ENCODE assay signal across 10 mouse cellular contexts in the genomic region with DNA sequence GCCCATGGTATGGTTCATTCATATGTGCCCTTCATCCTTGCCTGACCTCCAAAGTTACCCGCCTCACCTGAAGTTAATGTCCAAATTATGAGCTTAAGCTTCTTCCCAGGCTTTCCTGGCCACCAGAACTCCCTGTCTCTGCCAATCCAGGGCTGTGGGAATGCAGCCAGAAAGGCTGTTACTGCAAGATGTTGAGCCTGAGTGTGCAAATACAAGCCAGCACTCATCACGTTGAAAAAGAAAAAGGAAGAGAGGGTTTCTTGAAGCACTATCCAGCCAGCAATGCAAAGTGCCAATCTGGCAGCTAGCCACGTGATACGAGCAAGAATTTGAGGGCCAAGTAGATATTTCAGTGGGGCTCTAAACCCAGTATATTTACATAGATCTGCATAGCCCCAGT.
DNase-seq lines count a peak whose midpoint lies in the region; ATAC-seq lines count a peak whose summit lies in the region.
"Had no signal": no experiment of that assay in that cellular context is flagged by ENCODE, and none has a peak within 500 bp of the region (broad histone marks: within the 10 kb centered on the region; RNA-seq: fewer than 3 reads in every experiment).

No protein-coding gene starts in this region.

- H3K4me3 ChIP-seq in forebrain, embryonic 13.5 days = no peak overlapping the region
- H3K4me3 ChIP-seq in forebrain, embryonic 10.5 days = no peak overlapping the region
- no peak overlapping the region for H3K4me3 ChIP-seq in neural tube, embryonic 13.5 days
- no peak overlapping the region for H3K4me3 ChIP-seq in neural tube, embryonic 15.5 days (replicated peaks)
- no peak overlapping the region for H3K4me3 ChIP-seq in limb, embryonic 10.5 days

- no peaks in the 10 kb centered on the region for H3K9me3 ChIP-seq in forebrain, embryonic 13.5 days (replicated peaks)
- no peaks in the 10 kb centered on the region for H3K9me3 ChIP-seq in forebrain, embryonic 10.5 days
- no peaks in the 10 kb centered on the region for H3K9me3 ChIP-seq in neural tube, embryonic 13.5 days
- no peaks in the 10 kb centered on the region for H3K9me3 ChIP-seq in neural tube, embryonic 15.5 days (replicated peaks)
- H3K9me3 ChIP-seq in limb, embryonic 10.5 days (replicated peaks) = no peaks in the 10 kb centered on the region

- no peak overlapping the region for H3K4me2 ChIP-seq in forebrain, embryonic 13.5 days
- no peak overlapping the region for H3K4me2 ChIP-seq in neural tube, embryonic 13.5 days
- H3K4me2 ChIP-seq in neural tube, embryonic 15.5 days = no peak overlapping the region

- peaks cover 64% of the 10 kb centered on the region for H3K27me3 ChIP-seq in forebrain, embryonic 13.5 days
- peaks cover 98% of the 10 kb centered on the region for H3K27me3 ChIP-seq in forebrain, embryonic 10.5 days (ENCODE audit: poor library complexity, severe bottlenecking)
- H3K27me3 ChIP-seq in neural tube, embryonic 13.5 days = no peaks in the 10 kb centered on the region
- no peaks in the 10 kb centered on the region for H3K27me3 ChIP-seq in neural tube, embryonic 15.5 days (replicated peaks)
- H3K27me3 ChIP-seq in limb, embryonic 10.5 days (ENCODE audit: low read depth, poor library complexity, severe bottlenecking) = no peaks in the 10 kb centered on the region

- no peak overlapping the region for H3K9ac ChIP-seq in forebrain, embryonic 13.5 days
- no peak overlapping the region for H3K9ac ChIP-seq in neural tube, embryonic 13.5 days
- no peak overlapping the region for H3K9ac ChIP-seq in neural tube, embryonic 15.5 days (replicated peaks)

- WGBS in forebrain, embryonic 13.5 days = 53% methylated on average over 4 of the region's 4 CpGs
- WGBS in forebrain, embryonic 10.5 days = 85% methylated on average over 4 of the region's 4 CpGs
- 71% methylated on average over 4 of the region's 4 CpGs for WGBS in neural tube, embryonic 13.5 days
- WGBS in neural tube, embryonic 15.5 days = 68% methylated on average over 4 of the region's 4 CpGs
- 87% methylated on average over 4 of the region's 4 CpGs for WGBS in limb, embryonic 10.5 days

- DNase-seq in forebrain, embryonic 10.5 days (ENCODE audit: extremely low spot score, low spot score) = no peak
- DNase-seq in limb, embryonic 10.5 days (ENCODE audit: low spot score) = peak; percentile 12
- DNase-seq in telencephalon, adult 2 months (ENCODE audit: low read depth, low spot score) = peak; percentile 31
- DNase-seq in spleen, postnatal 14 days (ENCODE audit: low spot score in 2 of 2) = no peak
- DNase-seq in adrenal gland, postnatal 4 days (ENCODE audit: low spot score in 2 of 2) = no peak
- DNase-seq: kidney, postnatal 4 days had no signal

- H3K27ac ChIP-seq in forebrain, embryonic 13.5 days = no peak overlapping the region
- H3K27ac ChIP-seq in forebrain, embryonic 10.5 days = no peak overlapping the region
- H3K27ac ChIP-seq in neural tube, embryonic 13.5 days (replicated peaks) = peak overlapping the region; percentile 7; the same call in 1 of the 2 replicates
- no peak overlapping the region for H3K27ac ChIP-seq in neural tube, embryonic 15.5 days (replicated peaks)
- H3K27ac ChIP-seq in limb, embryonic 10.5 days = no peak overlapping the region
- H3K27ac ChIP-seq: stomach, postnatal 0 days had no signal

- ATAC-seq in forebrain, embryonic 13.5 days = peak; percentile 33; the same call in 1 of the 2 replicates
- ATAC-seq in neural tube, embryonic 13.5 days (ENCODE audit: low read depth) = no peak
- ATAC-seq in neural tube, embryonic 15.5 days (ENCODE audit: low FRiP score) = no peak

- H3K36me3 ChIP-seq in forebrain, embryonic 13.5 days (ENCODE audit: poor library complexity, severe bottlenecking) = no peaks in the 10 kb centered on the region
- H3K36me3 ChIP-seq in forebrain, embryonic 10.5 days (replicated peaks) = no peaks in the 10 kb centered on the region
- H3K36me3 ChIP-seq in neural tube, embryonic 13.5 days = no peaks in the 10 kb centered on the region
- no peaks in the 10 kb centered on the region for H3K36me3 ChIP-seq in neural tube, embryonic 15.5 days
- no peaks in the 10 kb centered on the region for H3K36me3 ChIP-seq in limb, embryonic 10.5 days

- peaks cover 36% of the 10 kb centered on the region for H3K4me1 ChIP-seq in forebrain, embryonic 13.5 days
- peaks cover 47% of the 10 kb centered on the region for H3K4me1 ChIP-seq in forebrain, embryonic 10.5 days
- H3K4me1 ChIP-seq in neural tube, embryonic 13.5 days (replicated peaks) = peaks cover 25% of the 10 kb centered on the region
- peaks cover 9% of the 10 kb centered on the region; the same call in 1 of the 2 replicates for H3K4me1 ChIP-seq in neural tube, embryonic 15.5 days
- peaks cover 19% of the 10 kb centered on the region for H3K4me1 ChIP-seq in limb, embryonic 10.5 days

Comparison
In these comparisons a context has a peak if more than half of its experiments do, and no peak if none do; other contexts are left out.
1. DNase-seq: peak in limb, embryonic 10.5 days (single experiment) and telencephalon, adult 2 months (single experiment); none in forebrain, embryonic 10.5 days (single experiment), spleen, postnatal 14 days (0 of 2) and adrenal gland, postnatal 4 days (0 of 2).